In genomic region chr1:177621854-177622590, GRCm38 (mm10) we compare ENCODE assay signal across 17 mouse cellular contexts.
A peak's percentile ranks its signal among the peaks of the same experiment; 100 is the strongest.
DNase-seq lines count a peak whose midpoint lies in the region; ATAC-seq and TF ChIP-seq lines count a peak whose summit lies in the region.
"Had no signal": no experiment of that assay in that cellular context is flagged by ENCODE, and none has a peak within 500 bp of the region (broad histone marks: within the 10 kb centered on the region; RNA-seq: fewer than 3 reads in every experiment).

No protein-coding gene starts in this region.

- H3K4me3 ChIP-seq in hindbrain, embryonic 10.5 days: no peak overlapping the region
- no peak overlapping the region for H3K4me3 ChIP-seq in hindbrain, embryonic 12.5 days
- no peak overlapping the region for H3K4me3 ChIP-seq in embryonic facial prominence, embryonic 10.5 days
- no peak overlapping the region for H3K4me3 ChIP-seq in forebrain, embryonic 16.5 days (replicated peaks; ENCODE audit: low read length)
- no peak overlapping the region for H3K4me3 ChIP-seq in midbrain, embryonic 13.5 days (replicated peaks)
- H3K4me3 ChIP-seq in stomach, postnatal 0 days (ENCODE audit: low read depth, low read length): no peak overlapping the region
- no peak overlapping the region for H3K4me3 ChIP-seq in lung, postnatal 0 days (ENCODE audit: low read depth, low read length)
- H3K4me3 ChIP-seq: kidney, embryonic 15.5 days; left cerebral cortex, adult 2 months; limb, embryonic 13.5 days; neural tube, embryonic 15.5 days; stomach, embryonic 15.5 days had no signal

- 47% methylated on average over 17 of the region's 17 CpGs for WGBS in hindbrain, embryonic 10.5 days
- WGBS in hindbrain, embryonic 12.5 days: 39% methylated on average over 17 of the region's 17 CpGs
- WGBS in embryonic facial prominence, embryonic 10.5 days: 81% methylated on average over 17 of the region's 17 CpGs
- WGBS in forebrain, embryonic 16.5 days: 41% methylated on average over 17 of the region's 17 CpGs
- 58% methylated on average over 17 of the region's 17 CpGs for WGBS in midbrain, embryonic 13.5 days
- 88% methylated on average over 17 of the region's 17 CpGs for WGBS in stomach, postnatal 0 days
- WGBS in lung, postnatal 0 days: 82% methylated on average over 17 of the region's 17 CpGs

- H3K9ac ChIP-seq in hindbrain, embryonic 12.5 days: no peak overlapping the region
- no peak overlapping the region for H3K9ac ChIP-seq in forebrain, embryonic 16.5 days (replicated peaks; ENCODE audit: low read depth, low read length)
- no peak overlapping the region for H3K9ac ChIP-seq in midbrain, embryonic 13.5 days (replicated peaks)
- H3K9ac ChIP-seq in stomach, postnatal 0 days (ENCODE audit: low read length): no peak overlapping the region
- no peak overlapping the region for H3K9ac ChIP-seq in lung, postnatal 0 days (replicated peaks; ENCODE audit: low read depth)
- H3K9ac ChIP-seq: kidney, embryonic 15.5 days; limb, embryonic 13.5 days; neural tube, embryonic 15.5 days; stomach, embryonic 15.5 days had no signal

- H3K4me2 ChIP-seq in hindbrain, embryonic 12.5 days (replicated peaks): no peak overlapping the region
- no peak overlapping the region for H3K4me2 ChIP-seq in forebrain, embryonic 16.5 days (ENCODE audit: low read length)
- no peak overlapping the region for H3K4me2 ChIP-seq in midbrain, embryonic 13.5 days (replicated peaks)
- H3K4me2 ChIP-seq in stomach, postnatal 0 days (replicated peaks; ENCODE audit: low read depth): no peak overlapping the region
- no peak overlapping the region for H3K4me2 ChIP-seq in lung, postnatal 0 days (replicated peaks; ENCODE audit: low read depth, low read length)
- H3K4me2 ChIP-seq: kidney, embryonic 15.5 days; limb, embryonic 13.5 days; neural tube, embryonic 15.5 days; stomach, embryonic 15.5 days had no signal

- no peaks in the 10 kb centered on the region for H3K36me3 ChIP-seq in hindbrain, embryonic 10.5 days
- H3K36me3 ChIP-seq in hindbrain, embryonic 12.5 days: no peaks in the 10 kb centered on the region
- no peaks in the 10 kb centered on the region for H3K36me3 ChIP-seq in embryonic facial prominence, embryonic 10.5 days (replicated peaks)
- H3K36me3 ChIP-seq in forebrain, embryonic 16.5 days (ENCODE audit: control insufficient read depth, insufficient read depth): no peaks in the 10 kb centered on the region
- no peaks in the 10 kb centered on the region for H3K36me3 ChIP-seq in midbrain, embryonic 13.5 days
- H3K36me3 ChIP-seq in stomach, postnatal 0 days (ENCODE audit: control insufficient read depth, insufficient read depth, low read length): no peaks in the 10 kb centered on the region
- H3K36me3 ChIP-seq in lung, postnatal 0 days (ENCODE audit: insufficient read depth, low read length): no peaks in the 10 kb centered on the region
- H3K36me3 ChIP-seq: G1E; kidney, embryonic 15.5 days; limb, embryonic 13.5 days; neural tube, embryonic 15.5 days; stomach, embryonic 15.5 days had no signal

- TF ChIP-seq EP300 in stomach, postnatal 0 days (optimal IDR thresholded peaks at IDR 0.05): no peak
- no peak for TF ChIP-seq EP300 in lung, postnatal 0 days (IDR thresholded peaks at IDR 0.05)

- peaks cover 45% of the 10 kb centered on the region for H3K4me1 ChIP-seq in hindbrain, embryonic 10.5 days (replicated peaks)
- peaks cover 19% of the 10 kb centered on the region; the same call in 1 of the 2 replicates for H3K4me1 ChIP-seq in hindbrain, embryonic 12.5 days
- peaks cover 29% of the 10 kb centered on the region for H3K4me1 ChIP-seq in embryonic facial prominence, embryonic 10.5 days
- H3K4me1 ChIP-seq in forebrain, embryonic 16.5 days (replicated peaks; ENCODE audit: control insufficient read depth, insufficient read depth, low read length): peaks cover 8% of the 10 kb centered on the region; the same call in 1 of the 2 replicates
- H3K4me1 ChIP-seq in midbrain, embryonic 13.5 days (replicated peaks): peaks cover 8% of the 10 kb centered on the region; the same call in 1 of the 2 replicates
- H3K4me1 ChIP-seq in stomach, postnatal 0 days (replicated peaks; ENCODE audit: control insufficient read depth, insufficient read depth): no peaks in the 10 kb centered on the region
- peaks cover 5% of the 10 kb centered on the region; the same call in 1 of the 2 replicates for H3K4me1 ChIP-seq in lung, postnatal 0 days (ENCODE audit: insufficient read depth, low read depth, low read length)
- H3K4me1 ChIP-seq: stomach, embryonic 15.5 days had no signal

- H3K27ac ChIP-seq in hindbrain, embryonic 10.5 days: peak overlapping the region; percentile 86
- H3K27ac ChIP-seq in hindbrain, embryonic 12.5 days: no peak overlapping the region
- peak overlapping the region; percentile 65 for H3K27ac ChIP-seq in embryonic facial prominence, embryonic 10.5 days (replicated peaks)
- no peak overlapping the region for H3K27ac ChIP-seq in forebrain, embryonic 16.5 days (ENCODE audit: low read length)
- no peak overlapping the region for H3K27ac ChIP-seq in midbrain, embryonic 13.5 days
- no peak overlapping the region; the same call in 1 of the 2 replicates for H3K27ac ChIP-seq in stomach, postnatal 0 days (replicated peaks)
- H3K27ac ChIP-seq in lung, postnatal 0 days (ENCODE audit: low read length): no peak overlapping the region
- H3K27ac ChIP-seq: left cerebral cortex, adult 2 months; limb, embryonic 13.5 days; neural tube, embryonic 15.5 days; stomach, embryonic 15.5 days had no signal

- ATAC-seq in hindbrain, embryonic 12.5 days (ENCODE audit: low FRiP score): no peak
- ATAC-seq in forebrain, embryonic 16.5 days: peak; percentile 18; the same call in 1 of the 2 replicates
- peak; percentile 55 for ATAC-seq in midbrain, embryonic 13.5 days
- no peak for ATAC-seq in stomach, postnatal 0 days (ENCODE audit: low FRiP score, low TSS enrichment)
- ATAC-seq in lung, postnatal 0 days: no peak

- no peaks in the 10 kb centered on the region for H3K27me3 ChIP-seq in hindbrain, embryonic 10.5 days (ENCODE audit: insufficient read depth, poor library complexity, severe bottlenecking)
- H3K27me3 ChIP-seq in hindbrain, embryonic 12.5 days: no peaks in the 10 kb centered on the region
- no peaks in the 10 kb centered on the region for H3K27me3 ChIP-seq in embryonic facial prominence, embryonic 10.5 days (replicated peaks; ENCODE audit: low read depth, poor library complexity, severe bottlenecking)
- no peaks in the 10 kb centered on the region for H3K27me3 ChIP-seq in forebrain, embryonic 16.5 days (replicated peaks; ENCODE audit: control insufficient read depth, insufficient read depth, low read length)
- no peaks in the 10 kb centered on the region for H3K27me3 ChIP-seq in midbrain, embryonic 13.5 days
- H3K27me3 ChIP-seq in stomach, postnatal 0 days (ENCODE audit: control insufficient read depth, insufficient read depth, low read length): no peaks in the 10 kb centered on the region
- H3K27me3 ChIP-seq in lung, postnatal 0 days (replicated peaks; ENCODE audit: insufficient read depth, low read length): no peaks in the 10 kb centered on the region
- H3K27me3 ChIP-seq: kidney, embryonic 15.5 days; limb, embryonic 13.5 days; neural tube, embryonic 15.5 days; stomach, embryonic 15.5 days had no signal

- no peaks in the 10 kb centered on the region for H3K9me3 ChIP-seq in hindbrain, embryonic 10.5 days
- no peaks in the 10 kb centered on the region for H3K9me3 ChIP-seq in hindbrain, embryonic 12.5 days (replicated peaks)
- no peaks in the 10 kb centered on the region for H3K9me3 ChIP-seq in embryonic facial prominence, embryonic 10.5 days
- H3K9me3 ChIP-seq in forebrain, embryonic 16.5 days (ENCODE audit: control insufficient read depth, low read length): no peaks in the 10 kb centered on the region
- no peaks in the 10 kb centered on the region for H3K9me3 ChIP-seq in midbrain, embryonic 13.5 days
- no peaks in the 10 kb centered on the region for H3K9me3 ChIP-seq in stomach, postnatal 0 days (ENCODE audit: control insufficient read depth, low read length)
- no peaks in the 10 kb centered on the region for H3K9me3 ChIP-seq in lung, postnatal 0 days (ENCODE audit: low read length)
- H3K9me3 ChIP-seq: kidney, embryonic 15.5 days; limb, embryonic 13.5 days; neural tube, embryonic 15.5 days; stomach, embryonic 15.5 days had no signal

- peak; percentile 64 for DNase-seq in hindbrain, embryonic 10.5 days (ENCODE audit: low spot score)
- no peak for DNase-seq in embryonic facial prominence, embryonic 10.5 days (ENCODE audit: low spot score)
- DNase-seq in stomach, postnatal 0 days (ENCODE audit: low spot score): no peak
- no peak for DNase-seq in frontal cortex, postnatal 36 days (ENCODE audit: low spot score in 2 of 2)
- no peak for DNase-seq in lung, postnatal 0 days (ENCODE audit: low spot score)
- DNase-seq: adrenal gland, adult 8-10 months; lung, postnatal 4 days; right cerebral cortex, adult 18-20 months had no signal

- TF ChIP-seq CTCF in stomach, postnatal 0 days (IDR thresholded peaks at IDR 0.05; ENCODE audit: low read depth): no peak
- TF ChIP-seq CTCF in lung, postnatal 0 days (IDR thresholded peaks at IDR 0.05): no peak

Comparison
In these comparisons a context has a peak if more than half of its experiments do, and no peak if none do; other contexts are left out.
1. H3K27ac ChIP-seq: peak in hindbrain, embryonic 10.5 days (single experiment) and embryonic facial prominence, embryonic 10.5 days (single experiment); none in hindbrain, embryonic 12.5 days (single experiment), forebrain, embryonic 16.5 days (single experiment), midbrain, embryonic 13.5 days (single experiment), stomach, postnatal 0 days (single experiment) and lung, postnatal 0 days (single experiment).
2. ATAC-seq: peak in forebrain, embryonic 16.5 days (single experiment) and midbrain, embryonic 13.5 days (single experiment); none in hindbrain, embryonic 12.5 days (single experiment), stomach, postnatal 0 days (single experiment) and lung, postnatal 0 days (single experiment).